Mouse (Mus musculus) right cerebral cortex, postnatal 10 days (tissue): ENCODE results near the gene Mcmbp.

Experiments
- DNase-seq, 2 experiments: peaks; one replicate each; pipeline ENCODE4 v3.0.0; 2021; ENCODE audit warnings: low spot score in 2 of 2

Gene Mcmbp

DNA sequence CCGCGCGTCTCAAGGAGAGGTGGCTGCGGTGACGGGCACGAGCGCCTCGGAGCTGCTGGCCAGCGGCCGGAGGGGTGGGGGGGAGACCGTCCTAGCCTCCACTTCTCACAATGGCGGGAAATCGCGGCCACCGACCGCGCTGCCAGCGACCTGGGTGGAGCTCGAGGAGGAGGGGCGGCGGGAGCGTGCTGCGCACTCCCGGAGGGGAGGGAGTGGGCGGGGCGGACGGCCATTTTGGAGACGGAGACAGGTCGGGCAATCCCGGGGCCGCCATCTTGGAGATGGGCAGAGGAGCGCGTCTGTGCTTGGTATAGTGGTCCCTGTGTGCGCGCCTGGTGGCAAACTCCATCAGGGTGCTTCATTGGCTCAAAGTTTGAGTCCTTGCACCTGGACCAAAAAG is at the start of gene Mcmbp:
Mcmbp (minus strand) TSS at position 162 of the 400 bp plus-strand sequence.
- DNase-seq, result peak; percentile 98

DNA sequence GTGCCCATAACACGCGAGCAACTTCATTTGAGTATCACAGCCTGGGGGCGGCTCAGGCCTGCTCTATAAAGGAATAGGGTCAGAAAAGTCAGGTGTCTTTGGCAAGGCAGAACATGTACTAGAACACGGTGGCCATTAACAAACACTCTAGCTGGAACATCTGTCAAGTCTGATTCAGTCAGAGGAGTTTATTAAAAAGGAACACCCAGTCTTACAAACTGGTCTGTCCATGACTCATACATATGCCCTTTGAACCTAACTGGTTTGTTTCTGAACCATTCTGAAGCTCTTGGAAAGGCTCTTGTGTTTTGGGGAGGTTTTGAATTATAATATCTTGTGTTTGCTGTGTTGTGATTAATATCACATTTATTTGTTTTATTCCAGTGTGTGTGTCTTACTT is 49.8 kb upstream of the Mcmbp start:
- no peak for DNase-seq

- DNase-seq, result no peak
Measured at GRCm38 (mm10) chr7:128781846-128782245, 41.6 kb upstream of the Mcmbp start.

GRCm38 (mm10) chr7:128779305-128779704 is 39.0 kb upstream of the Mcmbp start:
- DNase-seq, result peak; percentile 76 to 80

- DNase-seq, result no peak
Measured at GRCm38 (mm10) chr7:128777201-128777600, 36.9 kb upstream of the Mcmbp start.

DNA sequence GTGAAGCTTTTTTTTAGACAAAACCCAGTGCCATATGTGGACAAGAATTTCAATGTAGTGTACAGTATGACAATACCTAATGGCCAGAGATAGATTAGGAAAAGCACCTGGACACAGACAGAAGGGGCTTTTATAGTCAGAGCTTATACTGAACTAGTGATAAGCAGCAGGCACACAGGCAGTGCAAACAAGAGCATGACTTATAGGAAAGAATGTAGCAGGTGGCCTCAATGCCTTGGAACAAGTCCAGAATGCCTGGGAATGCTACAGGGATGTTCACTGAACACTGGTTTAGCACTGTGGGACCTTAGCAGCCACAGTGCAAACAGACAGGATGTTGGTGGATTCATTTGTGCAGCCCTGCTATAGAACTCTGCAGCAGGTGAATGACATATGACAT is 26.4 kb upstream of the Mcmbp start:
- DNase-seq, result no peak

GRCm38 (mm10) chr7:128758948-128759347 is 18.7 kb upstream of the Mcmbp start:
- no peak for DNase-seq

GRCm38 (mm10) chr7:128755396-128755795 is 15.1 kb upstream of the Mcmbp start:
- DNase-seq, result no peak

GRCm38 (mm10) chr7:128752012-128752411 is 11.7 kb upstream of the Mcmbp start:
- no peak for DNase-seq

- DNase-seq, result no peak
Measured at GRCm38 (mm10) chr7:128750296-128750695, 10.0 kb upstream of the Mcmbp start.

DNA sequence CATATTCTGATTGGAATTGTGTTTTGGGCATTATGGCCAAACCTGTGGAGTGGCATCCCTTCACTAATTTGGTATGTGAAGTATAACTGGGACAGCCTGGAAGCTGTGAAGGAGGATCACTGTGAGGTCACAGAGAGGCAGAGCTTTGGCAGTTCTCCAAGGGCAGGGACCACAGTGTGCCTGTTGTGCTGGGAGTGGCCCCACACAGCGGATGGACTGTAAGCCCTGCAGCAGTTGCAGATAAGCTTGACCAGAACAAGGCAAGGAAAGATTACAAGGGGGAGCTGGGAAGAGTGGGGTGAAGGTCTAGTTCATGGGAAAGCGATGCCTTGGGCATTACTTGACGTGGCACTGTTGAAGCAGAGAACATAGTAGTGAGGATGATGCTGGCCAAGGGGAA is 8.5 kb upstream of the Mcmbp start:
- peak; percentile 42 to 56 for DNase-seq

GRCm38 (mm10) chr7:128746151-128746550 is 5.9 kb upstream of the Mcmbp start:
- peak in 1 of 2 experiments; percentile 40 for DNase-seq

- DNase-seq, result peak; percentile 99 to 100
Measured at GRCm38 (mm10) chr7:128744684-128745485, 4.6 kb upstream of the Mcmbp start, which contains the start of gene Sec23ip. Gene Sec23ip, plus strand, starts transcription at chr7:128744943.

- DNase-seq, result no peak
Measured at GRCm38 (mm10) chr7:128743898-128744297, 3.6 kb upstream of the Mcmbp start.

DNA sequence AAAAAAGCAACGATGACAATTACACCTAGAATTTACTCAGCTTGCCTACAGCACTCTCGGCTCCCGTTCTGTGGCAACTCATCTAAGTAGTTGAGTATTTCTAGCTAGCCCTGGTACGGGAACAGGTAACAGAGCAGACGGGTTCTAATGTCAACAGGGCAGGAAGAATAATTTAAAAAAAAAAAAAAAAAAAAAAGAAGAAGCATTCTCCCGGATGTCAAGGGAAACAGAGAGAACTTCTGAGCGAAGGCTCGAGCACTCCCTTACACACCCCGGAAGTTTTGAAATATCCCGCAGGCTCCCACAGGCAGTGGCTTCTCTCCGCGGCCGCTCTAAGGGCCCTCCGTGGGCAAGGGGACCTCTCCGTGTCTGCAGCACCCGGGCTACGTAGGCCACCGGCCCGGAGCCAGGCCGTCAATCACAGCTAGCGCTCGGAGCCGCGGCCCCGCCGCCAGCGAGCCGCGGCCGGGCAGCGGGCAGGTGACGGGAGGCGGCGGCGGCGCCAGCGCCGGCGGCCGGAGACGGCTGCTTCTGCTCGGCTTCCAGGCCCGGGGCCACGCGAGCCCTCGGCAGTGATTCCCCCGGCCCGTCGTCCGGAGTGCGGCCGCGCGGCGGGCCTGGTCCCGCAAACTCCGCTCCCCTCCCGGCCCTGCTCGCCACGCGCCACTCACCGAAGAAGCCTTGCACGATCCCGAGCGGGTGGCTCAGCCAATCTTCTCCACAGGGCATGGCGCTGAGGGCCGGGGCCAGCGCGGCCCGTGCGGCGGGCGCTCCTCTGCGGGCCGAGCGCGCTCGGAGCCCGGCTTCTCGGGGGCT is 625 bp downstream of the Mcmbp start:
- DNase-seq, result peak; percentile 39 to 61

DNA sequence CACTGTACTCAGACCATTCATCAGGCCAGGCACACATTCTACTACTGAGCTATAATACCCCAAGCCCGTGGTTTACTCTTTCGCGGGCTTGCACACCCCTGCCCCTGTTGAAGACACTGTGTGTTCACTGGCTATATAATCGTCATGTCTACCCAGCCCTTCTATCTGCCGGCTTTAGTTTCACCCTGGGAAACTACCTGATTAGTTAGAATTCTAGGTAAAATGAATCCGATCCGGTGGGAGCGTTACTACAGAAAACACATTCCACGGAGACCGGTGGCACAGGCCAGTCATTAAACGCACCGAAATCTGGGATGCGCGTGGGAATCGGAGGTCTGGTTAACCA is 1.2 kb downstream of the Mcmbp start:
- DNase-seq, result no peak

- DNase-seq, result no peak
Measured at GRCm38 (mm10) chr7:128738041-128738440, 2.3 kb downstream of the Mcmbp start.

- DNase-seq, result no peak
Measured at GRCm38 (mm10) chr7:128731585-128731984, 8.7 kb downstream of the Mcmbp start.

- DNase-seq, result no peak
Measured at GRCm38 (mm10) chr7:128728738-128729137, 11.6 kb downstream of the Mcmbp start.

- no peak for DNase-seq
Measured at GRCm38 (mm10) chr7:128727701-128728100, 12.6 kb downstream of the Mcmbp start.

GRCm38 (mm10) chr7:128726999-128727398 is 13.3 kb downstream of the Mcmbp start:
- no peak for DNase-seq

- DNase-seq, result no peak
Measured at GRCm38 (mm10) chr7:128725189-128725588, 15.1 kb downstream of the Mcmbp start.

- DNase-seq, result peak; percentile 88 to 93
Measured at GRCm38 (mm10) chr7:128724761-128725160, 15.5 kb downstream of the Mcmbp start.
